Mouse (Mus musculus): ENCODE measurements around the gene Krba1. TPM values are rescaled to one million over a fixed set of nuclear protein-coding genes. Genes with fewer than 3 reads are reported as not detected.

Krba1 gene
- total RNA-seq, 2 experiments from 2014 or later = 35.5 to 43.2 TPM

DNA sequence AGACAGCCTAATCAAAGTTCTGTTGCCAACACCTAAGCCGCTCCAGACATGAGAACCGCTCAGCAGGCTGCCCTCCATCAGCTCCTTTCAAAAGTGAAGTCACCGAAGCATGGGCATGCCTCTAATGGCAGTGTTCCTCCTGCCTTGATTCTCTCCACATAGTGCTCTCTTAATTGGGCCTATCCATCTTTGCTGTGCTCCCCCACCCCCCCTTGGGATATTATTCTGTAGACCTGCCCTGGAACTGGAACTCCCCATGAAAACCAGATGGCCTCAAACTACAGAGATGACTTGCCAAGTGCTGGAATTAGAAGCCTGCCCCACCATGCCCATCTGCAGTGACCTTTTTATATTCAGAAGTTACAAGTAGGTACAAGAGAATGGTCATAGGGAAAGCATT lies 27.9 kb downstream of the Krba1 start:
- no peak for DNase-seq (ENCODE audit: extremely low spot score in 1 of 2, low spot score in 1 of 2)

DNA sequence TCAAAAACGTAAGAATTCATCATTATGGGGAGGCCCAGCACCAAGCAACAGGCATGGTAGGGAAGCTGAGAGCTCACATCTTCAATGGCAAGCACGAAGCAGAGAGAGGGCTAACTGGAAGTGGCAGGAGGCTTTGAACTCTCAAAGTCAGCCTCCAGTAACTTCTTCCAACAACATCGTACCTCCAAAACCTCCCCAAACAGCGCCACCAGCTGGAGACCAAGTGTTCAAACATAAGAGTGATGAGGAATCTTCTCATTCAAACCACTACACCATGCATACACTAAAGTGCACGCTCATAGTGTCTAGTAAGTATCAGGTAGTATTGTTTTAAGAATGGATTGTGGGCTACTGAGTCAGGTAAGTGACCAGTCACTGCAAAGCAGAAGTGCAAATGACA lies 28.7 kb downstream of the Krba1 start:
- DNase-seq (ENCODE audit: extremely low spot score in 1 of 2, low spot score in 1 of 2) = no peak

DNA sequence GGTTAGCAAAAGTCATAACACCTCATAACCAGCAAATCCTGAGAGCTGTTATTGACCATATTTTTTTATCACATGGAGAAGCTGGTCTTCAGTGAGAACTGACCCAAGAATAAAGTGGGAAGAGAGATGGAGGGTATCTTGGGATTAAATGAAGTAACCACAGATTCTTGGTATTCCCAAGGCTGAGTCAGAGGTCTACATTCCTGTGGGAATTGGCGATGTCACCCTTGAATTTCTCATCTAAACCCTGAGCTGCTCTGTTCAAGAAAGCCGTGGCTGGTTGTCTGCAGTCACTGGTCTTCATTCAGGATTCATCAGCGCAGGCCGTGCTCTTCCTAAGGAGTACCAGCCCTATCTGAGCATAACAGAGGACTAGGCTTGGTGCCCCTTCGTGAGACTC lies 31.6 kb downstream of the Krba1 start:
- DNase-seq (ENCODE audit: extremely low spot score in 1 of 2, low spot score in 1 of 2) = no peak

DNA sequence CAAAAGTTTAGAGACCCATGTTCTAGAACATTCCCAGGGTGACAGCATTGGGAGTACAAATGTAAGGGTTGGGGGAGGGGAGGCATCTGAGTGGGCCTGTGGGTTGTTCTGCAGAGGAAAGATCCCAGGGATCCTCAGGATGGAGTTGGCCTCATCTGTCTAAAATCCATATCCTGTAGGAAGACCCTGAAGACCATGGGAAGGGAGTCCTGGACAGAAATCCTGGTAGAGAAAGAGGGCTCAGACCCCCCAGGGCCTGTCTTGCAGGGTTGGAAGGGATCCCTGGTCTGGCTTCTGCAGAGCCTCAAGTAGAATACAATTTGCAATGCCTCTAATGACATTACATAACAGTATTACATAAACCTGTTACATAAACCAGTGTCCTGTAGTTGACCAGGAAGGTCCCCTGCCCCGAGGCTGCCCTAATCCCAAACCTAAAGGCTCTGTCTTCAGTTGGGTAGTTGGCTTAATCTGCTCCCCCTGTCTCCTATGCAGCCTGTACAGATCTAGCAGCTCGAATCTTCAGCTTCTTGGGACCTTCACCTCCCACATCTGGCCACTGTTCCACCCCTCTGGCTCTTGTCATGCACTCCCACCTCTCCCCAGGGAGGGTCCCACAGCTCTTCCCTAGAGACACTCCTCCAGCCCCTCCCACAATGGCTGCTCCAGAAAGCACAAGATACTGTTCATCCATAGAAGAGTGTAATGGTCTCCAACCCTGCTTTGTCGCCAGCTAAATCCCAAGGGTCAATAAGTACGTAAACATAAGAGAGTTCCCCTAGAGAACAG lies 33.6 kb downstream of the Krba1 start:
- no peak for DNase-seq (ENCODE audit: extremely low spot score in 1 of 2, low spot score in 1 of 2)

DNA sequence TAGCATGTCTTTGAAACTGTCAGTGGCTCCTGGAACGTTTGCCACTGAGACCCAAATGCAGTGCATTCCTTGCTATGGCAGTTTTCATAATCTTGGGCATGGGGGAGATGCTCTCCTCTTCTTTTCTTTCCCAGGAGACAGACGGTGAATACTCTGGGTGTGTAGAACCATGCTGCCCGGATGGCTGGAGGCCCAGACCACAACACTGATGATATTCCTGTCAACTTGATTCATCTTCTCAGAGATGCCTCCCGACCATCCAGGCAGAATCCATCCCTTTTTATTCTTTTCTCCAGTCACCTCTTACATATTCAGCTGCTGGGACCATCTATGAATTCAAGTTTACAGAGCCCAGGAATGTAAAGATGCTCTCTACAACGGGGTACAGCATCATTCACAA lies 35.4 kb downstream of the Krba1 start:
- DNase-seq (ENCODE audit: extremely low spot score in 1 of 2, low spot score in 1 of 2) = no peak

DNA sequence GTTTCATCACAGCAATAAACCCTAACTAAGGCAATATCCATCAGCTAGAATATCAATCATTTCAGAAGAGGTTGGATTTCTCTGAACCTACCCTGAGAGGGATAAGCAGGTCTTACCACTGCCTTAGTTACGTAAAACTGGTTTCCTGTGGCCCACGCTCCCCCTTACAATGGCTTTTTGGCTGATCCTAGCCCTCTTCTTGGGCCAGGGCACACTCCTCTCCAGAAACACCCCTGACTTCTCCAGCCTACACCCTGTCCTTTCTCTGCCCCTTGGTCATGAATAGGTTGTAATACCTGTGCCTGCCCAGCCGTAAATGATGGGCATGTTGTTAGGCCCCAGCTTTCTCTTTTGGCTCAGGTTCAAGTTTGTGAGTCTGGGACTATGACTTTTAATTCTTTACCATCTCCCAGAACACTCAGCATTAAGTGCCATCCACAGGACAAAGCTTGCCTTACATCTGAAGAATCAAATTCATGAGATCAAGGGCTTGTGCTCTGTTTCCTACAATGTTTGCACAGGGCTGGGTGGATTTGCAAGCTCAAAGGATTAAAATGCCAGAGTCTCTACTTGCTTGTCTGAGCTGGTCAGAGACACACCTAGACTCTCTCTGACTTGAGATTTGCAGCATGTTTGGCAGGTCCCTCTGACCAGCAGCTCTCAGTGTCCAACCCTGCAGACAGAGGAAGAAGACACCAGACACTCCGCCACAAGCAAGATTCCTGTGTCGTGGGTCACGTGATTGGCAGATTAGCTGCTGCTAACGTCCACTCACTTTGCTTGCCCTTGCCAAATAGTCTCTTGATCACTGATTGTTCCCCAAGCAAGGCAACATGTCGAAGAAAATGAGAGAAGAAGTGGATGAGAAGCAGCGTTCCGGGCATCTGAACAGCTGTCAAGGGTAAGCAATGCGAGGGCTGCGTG lies 37.8 kb downstream of the Krba1 start:
- no peak for DNase-seq (ENCODE audit: extremely low spot score in 1 of 2, low spot score in 1 of 2)

DNA sequence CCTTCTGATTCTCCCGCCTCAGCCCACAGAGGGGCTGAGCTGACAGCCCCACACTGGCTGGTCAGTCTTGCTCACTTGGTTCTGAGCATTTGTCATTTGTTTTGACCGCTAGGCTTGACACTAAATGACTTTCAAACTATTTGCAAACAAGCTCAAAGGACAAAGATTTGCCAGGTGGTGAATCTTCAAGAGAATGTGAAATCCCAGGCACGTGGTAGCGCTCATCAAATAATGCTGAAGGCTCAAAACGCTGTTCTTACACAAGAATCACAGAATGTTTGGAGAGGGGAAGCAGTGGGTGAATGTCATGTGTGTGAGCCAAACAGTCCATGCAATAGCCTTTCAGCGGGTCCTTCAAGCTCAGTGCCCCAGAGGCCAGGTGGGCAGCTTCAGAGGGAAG lies 39.3 kb downstream of the Krba1 start:
- DNase-seq (ENCODE audit: extremely low spot score in 1 of 2, low spot score in 1 of 2) = no peak

DNA sequence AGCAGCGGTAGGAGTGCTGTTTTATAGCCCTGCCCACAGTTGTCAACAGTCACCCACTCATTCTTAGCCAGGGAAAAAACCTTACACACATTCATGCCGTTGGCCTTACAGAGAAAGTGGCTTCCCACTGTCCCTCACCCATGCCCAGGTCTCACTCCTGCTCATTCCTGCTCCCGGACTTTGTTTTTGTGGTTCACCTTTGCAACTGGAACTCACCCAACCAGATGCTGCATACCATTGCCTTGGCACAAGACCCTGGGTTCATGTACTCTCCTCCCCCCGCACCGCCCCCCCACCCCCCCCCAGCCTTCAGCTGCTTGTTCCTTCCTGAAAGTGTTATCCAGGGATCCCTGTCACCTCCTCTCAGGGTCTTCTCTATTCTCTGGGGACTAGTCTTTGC lies 39.7 kb downstream of the Krba1 start:
- no peak for DNase-seq (ENCODE audit: extremely low spot score in 1 of 2, low spot score in 1 of 2)

DNA sequence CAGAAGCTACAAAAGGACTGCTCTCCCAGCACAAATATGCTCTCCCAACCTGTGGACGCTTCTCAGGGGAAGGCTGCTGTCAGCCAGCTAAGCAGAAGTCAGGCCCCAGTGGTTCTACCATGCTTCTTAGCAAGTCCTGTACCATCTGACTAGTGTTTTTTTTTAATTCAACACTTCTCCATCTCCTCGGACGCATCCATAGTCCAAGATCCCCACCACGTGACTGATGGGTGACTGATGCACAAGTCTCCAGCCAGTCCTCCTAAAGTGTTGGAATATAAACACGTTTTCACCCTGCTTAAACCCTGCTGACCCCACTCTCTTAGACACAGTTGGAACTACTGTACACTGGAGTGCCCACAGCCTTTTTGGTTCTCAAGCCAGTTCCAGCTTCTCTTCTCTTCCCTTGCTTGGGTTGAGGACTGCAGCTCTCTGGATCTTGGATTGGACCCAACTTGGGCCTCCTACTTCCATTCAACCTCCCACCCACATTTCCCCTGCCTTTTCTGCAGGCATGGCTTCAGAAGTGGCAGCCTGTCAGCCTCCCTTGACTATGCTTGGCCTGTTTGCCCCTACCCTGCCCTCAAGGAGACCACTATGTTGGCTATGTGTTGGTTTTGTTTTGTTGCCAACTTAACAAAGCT lies 40.4 kb downstream of the Krba1 start:
- DNase-seq (ENCODE audit: extremely low spot score in 1 of 2, low spot score in 1 of 2) = no peak

DNA sequence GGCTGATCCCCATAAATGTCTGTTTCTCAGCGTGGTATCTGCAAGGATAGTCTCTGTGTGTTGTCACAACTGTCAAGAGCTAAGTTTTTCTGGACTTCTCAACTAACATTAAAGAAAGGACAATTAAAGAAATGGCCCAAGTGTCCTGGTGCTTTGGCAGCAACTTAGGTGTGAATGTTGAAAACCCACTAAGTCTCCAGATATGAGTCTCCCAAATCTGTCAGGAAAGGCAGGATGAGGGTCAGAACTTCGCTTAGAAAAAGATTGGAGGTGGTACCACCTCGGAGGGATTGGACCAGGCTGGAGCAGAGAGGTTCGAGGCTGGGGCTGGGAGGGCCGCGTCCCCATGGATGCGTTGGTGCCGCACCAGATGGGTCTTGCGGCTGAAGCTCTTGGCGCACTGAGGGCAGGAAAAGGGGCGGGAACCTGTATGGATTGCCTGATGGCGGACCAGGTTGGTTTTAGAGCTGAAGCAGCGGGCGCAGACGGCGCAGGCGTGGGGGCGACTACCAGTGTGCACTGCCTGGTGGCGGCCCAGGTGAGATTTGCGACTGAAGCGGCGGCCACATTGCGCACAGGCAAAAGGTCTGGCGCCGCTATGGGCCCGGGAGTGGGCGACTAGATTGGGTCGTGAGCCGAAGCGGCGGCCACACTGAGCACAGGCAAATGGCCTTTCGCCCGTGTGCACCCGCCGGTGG lies 42.4 kb downstream of the Krba1 start:
- no peak for DNase-seq (ENCODE audit: extremely low spot score in 1 of 2, low spot score in 1 of 2)

DNA sequence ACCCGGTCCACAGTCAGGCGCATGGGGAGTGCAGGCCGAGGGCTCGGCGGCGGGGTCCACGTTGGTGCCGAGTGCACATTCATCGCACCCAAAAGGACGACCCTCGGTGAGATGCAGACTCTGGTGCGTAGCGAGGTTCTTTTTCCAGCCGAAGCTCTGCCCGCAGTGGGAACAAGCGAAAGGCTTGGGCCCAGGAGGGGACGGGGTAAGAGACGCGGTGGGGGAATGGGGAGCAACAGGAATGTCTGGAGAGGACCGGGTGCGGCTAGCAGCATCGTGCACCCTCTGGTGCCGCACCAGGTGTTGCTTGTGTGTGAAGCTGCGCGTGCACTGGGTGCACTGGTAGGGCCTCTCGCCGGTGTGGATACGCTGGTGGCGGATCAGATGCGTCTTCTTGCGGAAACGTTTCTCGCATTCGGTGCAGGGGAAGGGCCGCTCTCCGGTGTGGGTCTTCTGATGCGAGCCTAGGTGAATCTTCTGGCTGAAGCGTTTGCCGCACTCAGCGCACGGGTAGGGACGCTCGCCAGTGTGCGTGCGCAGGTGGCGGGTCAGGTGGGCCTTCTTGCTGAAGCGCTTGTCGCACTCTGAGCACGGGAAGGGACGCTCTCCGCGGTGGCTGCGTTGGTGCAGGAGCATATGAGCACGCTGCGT lies 43.2 kb downstream of the Krba1 start:
- DNase-seq (ENCODE audit: extremely low spot score in 1 of 2, low spot score in 1 of 2) = no peak

DNA sequence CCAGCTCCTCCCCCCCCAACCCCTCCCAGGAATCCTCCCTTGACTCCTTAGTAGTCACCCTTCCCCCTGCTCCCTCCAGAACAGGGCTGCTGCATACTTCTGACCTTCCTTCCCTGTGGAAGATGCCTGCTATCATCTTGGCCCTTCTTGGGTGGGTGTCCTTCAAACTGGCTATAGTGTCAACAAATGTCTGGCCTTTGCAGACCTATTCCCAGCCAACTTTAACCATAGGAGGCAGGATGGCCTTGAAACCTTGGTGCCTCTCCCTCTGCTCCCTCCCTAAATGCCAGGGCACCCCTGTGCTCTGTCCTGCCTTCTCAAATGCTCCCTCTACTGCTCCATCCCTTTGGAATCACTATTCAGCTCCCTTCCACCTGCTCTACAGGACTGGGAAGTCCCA lies 44.3 kb downstream of the Krba1 start:
- DNase-seq (ENCODE audit: extremely low spot score in 1 of 2, low spot score in 1 of 2) = no peak

DNA sequence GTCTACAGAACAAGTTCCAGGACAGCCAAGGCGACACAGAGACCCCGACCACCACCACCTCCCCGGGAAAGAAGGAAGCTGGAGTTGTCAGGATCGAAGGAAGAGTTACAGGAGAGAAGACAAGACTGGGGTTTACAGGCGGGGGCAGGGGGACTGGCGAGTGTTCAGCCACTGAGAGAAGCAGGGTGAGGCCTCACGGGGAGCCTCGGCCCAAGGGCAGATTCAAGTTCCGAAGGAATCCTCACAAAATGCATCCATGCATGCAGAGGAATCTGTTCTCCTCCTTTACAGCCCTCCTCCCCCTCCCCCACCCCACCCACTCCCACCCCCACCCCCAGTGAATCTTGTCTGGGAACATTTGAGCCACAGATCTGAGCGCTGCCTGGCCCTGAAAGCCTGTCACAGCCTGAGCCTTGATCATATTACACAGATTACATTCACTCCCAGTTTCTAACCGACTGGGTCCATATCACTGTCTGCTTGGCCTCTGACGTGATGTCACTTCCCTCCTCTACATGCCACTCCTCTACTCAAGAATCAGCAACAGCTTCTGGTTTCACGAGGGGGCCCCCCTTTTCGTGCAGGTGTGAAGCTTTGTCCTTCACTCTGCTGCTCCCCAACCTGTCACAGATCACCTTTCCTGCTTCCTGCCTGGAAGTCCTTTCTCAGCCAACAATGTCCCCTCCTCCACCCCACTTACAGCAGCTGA lies 45.1 kb downstream of the Krba1 start:
- no peak for DNase-seq (ENCODE audit: extremely low spot score in 1 of 2, low spot score in 1 of 2)

DNA sequence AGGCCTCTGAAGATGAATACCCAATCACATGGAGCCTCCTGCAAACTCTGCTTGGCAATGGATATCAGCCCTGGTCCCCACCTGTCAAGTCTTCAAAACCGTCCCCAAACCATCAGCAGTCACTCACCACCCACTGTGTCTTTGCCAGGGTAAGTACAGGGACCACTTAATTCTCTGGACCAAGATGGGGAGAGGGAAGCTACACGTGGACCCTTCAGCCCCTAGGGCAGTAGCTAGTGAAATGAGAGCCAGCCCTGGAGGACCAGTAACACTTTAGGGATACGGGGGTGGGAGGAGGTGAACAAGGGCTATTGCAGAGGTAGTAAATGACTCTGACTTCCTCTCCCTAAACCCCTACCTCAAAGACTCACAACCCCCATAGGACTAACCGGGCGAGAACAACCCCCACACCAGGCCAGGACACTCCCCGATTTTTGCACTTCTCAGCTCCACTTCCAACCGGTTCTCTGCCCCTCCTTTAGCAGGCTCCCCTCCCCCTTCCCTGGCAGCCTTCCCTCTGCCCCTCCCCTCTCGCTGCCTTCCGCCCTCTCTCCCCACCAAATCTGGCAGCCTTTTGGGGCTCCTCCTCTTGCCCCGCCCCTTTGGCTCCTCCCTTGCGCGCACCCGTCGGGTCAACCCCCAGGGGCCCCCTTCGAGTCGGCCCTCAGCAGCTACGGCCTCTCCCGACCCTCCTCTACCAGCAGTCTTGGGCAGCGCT lies 48.4 kb downstream of the Krba1 start:
- DNase-seq (ENCODE audit: extremely low spot score in 1 of 2, low spot score in 1 of 2) = peak; percentile 76

DNA sequence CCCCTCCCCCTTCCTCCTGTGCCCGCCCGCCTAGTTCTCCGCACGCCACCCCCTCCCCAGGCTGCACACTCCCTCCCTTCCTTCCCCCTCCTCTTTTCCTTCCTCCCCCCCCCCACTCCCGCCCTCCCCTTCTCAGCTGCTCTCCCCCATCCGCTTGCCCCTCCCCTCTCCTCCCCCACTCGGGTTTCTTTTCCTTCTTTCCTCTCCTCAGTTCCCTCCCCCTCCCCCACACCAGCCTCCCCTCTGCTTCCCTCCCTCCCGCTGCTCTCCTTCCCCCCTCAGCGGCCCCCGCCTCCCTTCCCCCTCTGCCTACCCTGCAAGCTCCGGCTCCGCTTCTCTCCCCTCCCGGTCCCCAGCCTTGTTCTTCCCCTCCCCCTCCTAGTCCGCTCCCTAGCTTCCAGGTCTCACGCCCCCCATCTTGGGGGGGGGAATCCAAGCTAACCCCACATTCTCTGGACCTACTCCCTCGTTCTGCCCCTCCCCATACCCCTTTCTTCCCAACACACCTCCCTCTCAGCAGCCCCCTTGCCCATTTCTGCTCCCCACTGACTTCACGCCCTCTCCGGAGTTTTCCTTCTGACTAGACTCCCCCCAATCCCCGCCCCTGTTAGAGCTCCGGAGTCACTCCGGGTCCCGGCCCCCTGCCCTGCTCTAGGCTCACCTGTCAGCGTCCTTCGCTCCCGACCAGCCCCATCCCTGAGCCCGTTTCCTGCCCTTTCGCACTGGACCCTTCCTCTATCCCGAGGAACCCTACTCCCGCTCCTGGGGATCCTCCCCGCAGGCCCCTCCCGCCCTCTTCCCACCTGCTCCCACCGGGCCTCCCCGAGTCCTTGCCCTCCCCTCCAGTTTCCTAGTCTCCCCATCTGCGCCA lies 49.2 kb downstream of the Krba1 start:
- DNase-seq (ENCODE audit: extremely low spot score in 1 of 2, low spot score in 1 of 2) = peak; percentile 36 to 66

DNA sequence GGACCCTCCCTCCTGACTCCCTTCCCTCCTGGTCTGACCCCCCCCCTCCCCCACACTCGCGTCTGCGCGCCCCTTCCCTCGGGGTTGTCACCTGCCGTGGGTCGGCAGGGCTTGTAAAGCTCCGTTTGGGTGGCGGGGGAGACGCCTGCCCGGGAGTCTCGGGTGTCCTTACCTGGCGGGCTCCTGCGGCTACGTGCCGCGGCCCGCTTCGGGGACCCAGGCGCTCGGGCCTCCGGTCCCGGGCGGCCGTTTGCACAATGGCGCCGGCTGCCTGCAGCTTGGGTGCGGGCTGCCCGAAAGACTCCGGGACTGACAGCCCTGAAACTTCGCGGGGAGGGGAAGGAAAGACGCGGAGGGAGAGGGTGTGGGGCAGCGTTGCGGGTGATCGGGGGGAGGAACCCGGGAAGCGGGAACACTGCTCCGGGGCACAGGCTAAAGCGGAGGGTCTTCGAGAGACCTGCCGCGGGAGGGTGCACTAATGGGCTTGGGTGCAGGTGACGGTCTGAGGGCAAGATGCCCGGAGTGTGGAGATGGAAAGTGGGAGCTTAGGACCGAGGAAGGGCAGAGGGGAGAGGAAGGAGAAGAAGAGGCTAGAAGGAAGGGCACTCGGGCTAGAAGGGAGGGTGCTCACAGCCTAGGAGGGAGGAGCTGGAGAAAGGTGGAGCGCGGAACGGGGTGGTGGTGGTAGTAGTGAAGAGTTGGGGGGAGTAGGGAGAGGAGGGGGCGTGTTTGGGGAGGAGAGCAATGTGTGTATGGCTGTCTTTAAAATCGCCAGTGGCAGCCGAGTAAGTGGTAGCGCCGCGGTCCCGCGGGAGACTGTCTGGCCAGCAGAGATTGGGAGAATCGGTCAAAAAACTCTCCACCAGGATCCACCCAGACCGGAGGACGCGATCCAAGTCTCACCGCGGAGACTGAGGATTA lies 50.1 kb downstream of the Krba1 start, which contains the start of gene Zfp467:
Gene Zfp467 (minus strand): TSS at position 645 of the 921 bp plus-strand sequence.
- DNase-seq (ENCODE audit: extremely low spot score in 1 of 2, low spot score in 1 of 2) = peak; percentile 36 to 41

DNA sequence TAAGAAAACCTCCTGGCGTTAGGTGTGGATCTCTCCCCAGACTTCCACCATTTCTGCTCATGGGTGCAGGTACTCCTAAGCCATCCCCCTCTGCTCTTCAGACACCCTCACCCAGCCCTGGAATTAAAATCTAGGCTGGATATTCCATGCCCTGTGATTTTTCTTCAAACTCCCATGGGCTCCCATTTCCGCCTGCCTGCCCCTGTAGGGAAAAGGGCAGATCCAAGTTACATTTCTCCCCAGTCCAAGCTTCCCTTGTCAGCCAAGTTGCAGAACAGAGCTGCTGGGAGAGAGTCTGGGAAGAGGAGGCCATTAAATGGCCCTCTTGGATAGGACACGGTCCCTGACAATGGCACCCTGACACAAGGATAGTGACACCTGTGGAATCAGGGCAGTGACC lies 50.9 kb downstream of the Krba1 start:
- no peak for DNase-seq (ENCODE audit: extremely low spot score in 1 of 2, low spot score in 1 of 2)

All from layer of hippocampus, postnatal 25 days (tissue).